Mouse (Mus musculus): ENCODE data around the gene Pik3ap1. TPM values are rescaled to one million over a fixed set of nuclear protein-coding genes. Genes with fewer than 3 reads are reported as not detected.

The Pik3ap1 gene
- polyA plus RNA-seq, 1 experiment from 2014 or later, result 2.8 TPM

DNA sequence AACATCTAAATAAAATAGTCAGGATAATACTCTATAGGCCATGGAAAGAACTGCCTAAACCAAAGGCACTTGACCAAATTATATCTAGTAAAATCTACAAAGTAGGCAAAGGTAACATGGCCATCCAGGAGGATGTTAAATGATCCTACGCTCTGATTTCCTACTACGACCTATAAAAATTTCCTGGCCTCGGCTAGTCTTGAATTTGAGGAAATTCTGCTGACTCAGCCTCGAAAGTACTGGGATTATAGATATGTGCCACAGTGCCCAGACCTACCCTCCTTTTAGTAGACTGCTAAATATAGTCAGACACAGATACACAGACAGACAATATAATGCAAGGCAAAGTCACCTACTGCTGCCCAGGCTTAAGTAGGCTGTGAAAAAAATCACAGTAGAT, 151.2 kb downstream of the Pik3ap1 start:
- no peak overlapping the region for H3K4me2 ChIP-seq
- no peak overlapping the region for H3K27ac ChIP-seq
- no peak overlapping the region for H3K4me3 ChIP-seq
- H3K9ac ChIP-seq, result no peak overlapping the region
- H3K9me3 ChIP-seq, result no peaks in the 10 kb centered on the region
- H3K36me3 ChIP-seq, result peaks cover 70% of the 10 kb centered on the region
- ATAC-seq (ENCODE audit: borderline replicate concordance, extremely low read depth, low FRiP score, low TSS enrichment), result no peak
- no peaks in the 10 kb centered on the region for H3K4me1 ChIP-seq
- H3K27me3 ChIP-seq, result no peaks in the 10 kb centered on the region
- 87% methylated on average over 4 of the region's 4 CpGs for WGBS

Other genes starting within 250 kb of the Pik3ap1 start
- not detected in 2 replicates for gene Tll2, start 178.3 kb downstream of the Pik3ap1 start, polyA plus RNA-seq (2015; fragmentation: Nextera tagmentation; extraction: Ambion mirVana)
- 150 and 151 TPM in 2 replicates for gene Tm9sf3, start 121.1 kb downstream of the Pik3ap1 start, polyA plus RNA-seq (2015; fragmentation: Nextera tagmentation; extraction: Ambion mirVana)
- 11.7 and 12.5 TPM in 2 replicates for gene Lcor, start 97.5 kb upstream of the Pik3ap1 start, polyA plus RNA-seq (2015; fragmentation: Nextera tagmentation; extraction: Ambion mirVana)
- 2.2 and 2.5 TPM in 2 replicates for gene Gm340, start 197.3 kb upstream of the Pik3ap1 start, polyA plus RNA-seq (2015; fragmentation: Nextera tagmentation; extraction: Ambion mirVana)

Measured in lung, embryonic 15.5 days (tissue).